Mouse (Mus musculus) 3T3-L1 (cell line): ENCODE data around the gene Stk11.

ENCODE experiments used
- DNase-seq: peaks from one replicate; pipeline ENCODE4 v3.0.0-alpha.2; 2015; ENCODE audit warnings: low read depth, low spot score

Gene Stk11

GRCm38 (mm10) chr10:80144159-80144558 lies 28.6 kb downstream of the Stk11 start:
- DNase-seq = no peak

- DNase-seq = peak; percentile 78
These were observed 29.5 kb downstream of the Stk11 start for GRCm38 (mm10) chr10:80144864-80145838.

- DNase-seq = no peak
These were observed 30.3 kb downstream of the Stk11 start for GRCm38 (mm10) chr10:80145896-80146295.

GRCm38 (mm10) chr10:80146568-80147011 lies 31.0 kb downstream of the Stk11 start:
- no peak for DNase-seq

GRCm38 (mm10) chr10:80147146-80147718 lies 31.6 kb downstream of the Stk11 start:
- no peak for DNase-seq

GRCm38 (mm10) chr10:80147719-80148601 lies 32.4 kb downstream of the Stk11 start, which contains the start of gene Midn:
TSS of gene Midn (plus strand) at chr10:80148272.
- DNase-seq = peak; percentile 77

- DNase-seq = peak; percentile 96
These were observed 33.1 kb downstream of the Stk11 start for GRCm38 (mm10) chr10:80148610-80149290.

GRCm38 (mm10) chr10:80149291-80150225 lies 34.0 kb downstream of the Stk11 start:
- peak; percentile 98 for DNase-seq

- peak; percentile 38 for DNase-seq
These were observed 34.9 kb downstream of the Stk11 start for GRCm38 (mm10) chr10:80150226-80151210.

- peak; percentile 70 for DNase-seq
These were observed 35.8 kb downstream of the Stk11 start for GRCm38 (mm10) chr10:80151211-80152034.

- peak; percentile 81 for DNase-seq
These were observed 36.7 kb downstream of the Stk11 start for GRCm38 (mm10) chr10:80152071-80152872.

- DNase-seq = peak; percentile 73
These were observed 37.3 kb downstream of the Stk11 start for GRCm38 (mm10) chr10:80152873-80153260.

- DNase-seq = no peak
These were observed 38.1 kb downstream of the Stk11 start for GRCm38 (mm10) chr10:80153713-80154112.

- DNase-seq = no peak
These were observed 38.8 kb downstream of the Stk11 start for GRCm38 (mm10) chr10:80154384-80154783.

GRCm38 (mm10) chr10:80155277-80155676 lies 39.7 kb downstream of the Stk11 start:
- DNase-seq = no peak

- peak; percentile 58 for DNase-seq
These were observed 40.6 kb downstream of the Stk11 start for GRCm38 (mm10) chr10:80156002-80156751.
